Mouse (Mus musculus): Measurements from ENCODE around the gene Actn4. TPM values are rescaled to one million over a fixed set of nuclear protein-coding genes. Genes with fewer than 3 reads are reported as not detected.

The Actn4 gene
- total and polyA plus RNA-seq, 2 experiments, result 47.4 to 125 TPM

GRCm38 (mm10) chr7:28952786-28953185, 9.4 kb downstream of the Actn4 start:
- WGBS, result 2% methylated on average over 3 of the region's 3 CpGs
- Histone ChIP-seq H3K4me1 (ENCODE audit: control insufficient read depth, insufficient read depth, low read length) (peaks cover 42% of the 10 kb centered on the region), H3K27ac (replicated peaks; ENCODE audit: insufficient read depth, low read depth, low read length) (peak overlapping the region; percentile 53), H3K79me2 (ENCODE audit: control insufficient read depth, insufficient read depth, low read length) (peaks cover 63% of the 10 kb centered on the region), H3K27me3 (ENCODE audit: control insufficient read depth, insufficient read depth, low read length) (no peaks in the 10 kb centered on the region), H3K4me3 (ENCODE audit: insufficient read depth, low read depth, low read length) (no peak overlapping the region), H3K36me3 (ENCODE audit: control insufficient read depth, insufficient read depth, low read length) (peaks cover 2% of the 10 kb centered on the region; the same call in 1 of the 2 replicates), H3K9ac (ENCODE audit: low read depth, low read length) (no peak overlapping the region)
- TF ChIP-seq POLR2A (IDR thresholded peaks at IDR 0.05; ENCODE audit: extremely low read depth, insufficient read depth, low read length), result no peak
- TF ChIP-seq CTCF (IDR thresholded peaks at IDR 0.05; ENCODE audit: low read depth, low read length), result no peak
- peak; percentile 94 for DNase-seq (ENCODE audit: extremely low read depth, low read depth, low spot score)

- H3K27ac ChIP-seq (replicated peaks; ENCODE audit: insufficient read depth, low read depth, low read length), result peak overlapping the region; percentile 33; the same call in 1 of the 2 replicates
- 81% methylated on average over 2 of the region's 2 CpGs for WGBS
- H3K4me1 ChIP-seq (ENCODE audit: control insufficient read depth, insufficient read depth, low read length), result peaks cover 40% of the 10 kb centered on the region
Observed at GRCm38 (mm10) chr7:28951764-28952163, 10.4 kb downstream of the Actn4 start.

GRCm38 (mm10) chr7:28950346-28951037, 11.6 kb downstream of the Actn4 start:
- Histone ChIP-seq H3K27ac (replicated peaks; ENCODE audit: insufficient read depth, low read depth, low read length) (no peak overlapping the region), H3K9ac (ENCODE audit: low read depth, low read length) (no peak overlapping the region), H3K27me3 (ENCODE audit: control insufficient read depth, insufficient read depth, low read length) (no peaks in the 10 kb centered on the region), H3K79me2 (ENCODE audit: control insufficient read depth, insufficient read depth, low read length) (peaks cover 71% of the 10 kb centered on the region), H3K4me1 (ENCODE audit: control insufficient read depth, insufficient read depth, low read length) (peaks cover 34% of the 10 kb centered on the region), H3K4me3 (ENCODE audit: insufficient read depth, low read depth, low read length) (no peak overlapping the region), H3K36me3 (ENCODE audit: control insufficient read depth, insufficient read depth, low read length) (peaks cover 2% of the 10 kb centered on the region; the same call in 1 of the 2 replicates)
- no peak for TF ChIP-seq POLR2A (IDR thresholded peaks at IDR 0.05; ENCODE audit: extremely low read depth, insufficient read depth, low read length)
- no peak for TF ChIP-seq CTCF (IDR thresholded peaks at IDR 0.05; ENCODE audit: low read depth, low read length)
- DNase-seq (ENCODE audit: extremely low read depth, low read depth, low spot score), result no peak
- 80% methylated on average over 10 of the region's 10 CpGs for WGBS

More at GRCm38 (mm10) chr7:28951764-28952163, 10.4 kb downstream of the Actn4 start:
- no peak for DNase-seq (ENCODE audit: extremely low read depth, low read depth, low spot score)
- Histone ChIP-seq H3K27me3 (ENCODE audit: control insufficient read depth, insufficient read depth, low read length) (no peaks in the 10 kb centered on the region), H3K4me3 (ENCODE audit: insufficient read depth, low read depth, low read length) (no peak overlapping the region), H3K79me2 (ENCODE audit: control insufficient read depth, insufficient read depth, low read length) (peaks cover 70% of the 10 kb centered on the region), H3K36me3 (ENCODE audit: control insufficient read depth, insufficient read depth, low read length) (peaks cover 2% of the 10 kb centered on the region; the same call in 1 of the 2 replicates), H3K9ac (ENCODE audit: low read depth, low read length) (no peak overlapping the region)
- no peak for TF ChIP-seq CTCF (IDR thresholded peaks at IDR 0.05; ENCODE audit: low read depth, low read length)
- TF ChIP-seq POLR2A (IDR thresholded peaks at IDR 0.05; ENCODE audit: extremely low read depth, insufficient read depth, low read length), result no peak

- Histone ChIP-seq H3K4me1 (ENCODE audit: control insufficient read depth, insufficient read depth, low read length) (peaks cover 32% of the 10 kb centered on the region), H3K36me3 (ENCODE audit: control insufficient read depth, insufficient read depth, low read length) (peaks cover 2% of the 10 kb centered on the region; the same call in 1 of the 2 replicates), H3K27ac (replicated peaks; ENCODE audit: insufficient read depth, low read depth, low read length) (no peak overlapping the region), H3K4me3 (ENCODE audit: insufficient read depth, low read depth, low read length) (no peak overlapping the region), H3K79me2 (ENCODE audit: control insufficient read depth, insufficient read depth, low read length) (peaks cover 64% of the 10 kb centered on the region), H3K9ac (ENCODE audit: low read depth, low read length) (no peak overlapping the region), H3K27me3 (ENCODE audit: control insufficient read depth, insufficient read depth, low read length) (no peaks in the 10 kb centered on the region)
- TF ChIP-seq CTCF (IDR thresholded peaks at IDR 0.05; ENCODE audit: low read depth, low read length), result no peak
- no peak for TF ChIP-seq POLR2A (IDR thresholded peaks at IDR 0.05; ENCODE audit: extremely low read depth, insufficient read depth, low read length)
- WGBS, result 45% methylated on average over 2 of the region's 2 CpGs
- no peak for DNase-seq (ENCODE audit: extremely low read depth, low read depth, low spot score)
Observed at GRCm38 (mm10) chr7:28949298-28949697, 12.8 kb downstream of the Actn4 start.

- Histone ChIP-seq H3K9ac (ENCODE audit: low read depth, low read length) (no peak overlapping the region), H3K4me3 (ENCODE audit: insufficient read depth, low read depth, low read length) (no peak overlapping the region), H3K36me3 (ENCODE audit: control insufficient read depth, insufficient read depth, low read length) (peaks cover 2% of the 10 kb centered on the region; the same call in 1 of the 2 replicates), H3K79me2 (ENCODE audit: control insufficient read depth, insufficient read depth, low read length) (peaks cover 61% of the 10 kb centered on the region), H3K4me1 (ENCODE audit: control insufficient read depth, insufficient read depth, low read length) (peaks cover 30% of the 10 kb centered on the region), H3K27ac (replicated peaks; ENCODE audit: insufficient read depth, low read depth, low read length) (peak overlapping the region; percentile 10; the same call in 1 of the 2 replicates), H3K27me3 (ENCODE audit: control insufficient read depth, insufficient read depth, low read length) (no peaks in the 10 kb centered on the region)
- TF ChIP-seq POLR2A (IDR thresholded peaks at IDR 0.05; ENCODE audit: extremely low read depth, insufficient read depth, low read length), result no peak
- TF ChIP-seq CTCF (IDR thresholded peaks at IDR 0.05; ENCODE audit: low read depth, low read length), result no peak
- DNase-seq (ENCODE audit: extremely low read depth, low read depth, low spot score), result no peak
- 93% methylated on average over 7 of the region's 7 CpGs for WGBS
Observed at GRCm38 (mm10) chr7:28948746-28949145, 13.4 kb downstream of the Actn4 start.

GRCm38 (mm10) chr7:28946271-28946610, 15.9 kb downstream of the Actn4 start:
- no peak for DNase-seq (ENCODE audit: extremely low read depth, low read depth, low spot score)
- Histone ChIP-seq H3K36me3 (ENCODE audit: control insufficient read depth, insufficient read depth, low read length) (peaks cover 2% of the 10 kb centered on the region; the same call in 1 of the 2 replicates), H3K9ac (ENCODE audit: low read depth, low read length) (0 out of 2 replicates have a peak overlapping the region, but pooled peaks have one; percentile 6), H3K27me3 (ENCODE audit: control insufficient read depth, insufficient read depth, low read length) (no peaks in the 10 kb centered on the region), H3K4me3 (ENCODE audit: insufficient read depth, low read depth, low read length) (no peak overlapping the region), H3K4me1 (ENCODE audit: control insufficient read depth, insufficient read depth, low read length) (peaks cover 37% of the 10 kb centered on the region), H3K79me2 (ENCODE audit: control insufficient read depth, insufficient read depth, low read length) (peaks cover 51% of the 10 kb centered on the region), H3K27ac (replicated peaks; ENCODE audit: insufficient read depth, low read depth, low read length) (peak overlapping the region; percentile 70)
- TF ChIP-seq POLR2A (IDR thresholded peaks at IDR 0.05; ENCODE audit: extremely low read depth, insufficient read depth, low read length), result no peak
- no peak for TF ChIP-seq CTCF (IDR thresholded peaks at IDR 0.05; ENCODE audit: low read depth, low read length)
- WGBS, result 86% methylated on average over 1 of the region's 1 CpGs

All from liver, adult 2 months (tissue).